Mouse (Mus musculus) liver, adult 2 months (tissue): ENCODE measurements at regions not wholly inside any gene's neighbourhood (a gene's known extent, or its start where the extent isn't known, plus 50 kb on each side); places are given as distances from the start of the nearest gene placed in this dataset.

ENCODE experiments used
- DNase-seq: peaks from one replicate; pipeline ENCODE4 v3.0.0-alpha.2; 2011; ENCODE audit warnings: low read depth, low spot score; ENCODE audit errors: extremely low read depth
- H3K27ac ChIP-seq: fragments of 200-500 bp; replicated peaks from 2 replicates; pipeline ENCODE4 v1.5.1; 2012; ENCODE audit warnings: low read depth, mild to moderate bottlenecking, control low read depth, inconsistent platforms, low read length; ENCODE audit not compliant: insufficient read depth
- H3K27me3 ChIP-seq: fragments of 200-500 bp; 2 replicates; pipeline ENCODE4 v1.6.1; 2012; ENCODE audit warnings: mild to moderate bottlenecking, moderate library complexity, low read length, inconsistent platforms; ENCODE audit not compliant: control insufficient read depth, insufficient read depth
- H3K36me3 ChIP-seq: fragments of 200-500 bp; 2 replicates; pipeline ENCODE4 v1.6.1; 2012; ENCODE audit warnings: low read length, inconsistent platforms; ENCODE audit not compliant: control insufficient read depth, insufficient read depth
- H3K4me1 ChIP-seq: fragments of 200-500 bp; 2 replicates; pipeline ENCODE4 v1.6.1; 2011; ENCODE audit warnings: low read length; ENCODE audit not compliant: control insufficient read depth, insufficient read depth
- H3K4me3 ChIP-seq: fragments of 200-500 bp; 2 replicates; pipeline ENCODE4 v1.5.1; 2011; ENCODE audit warnings: low read depth, mild to moderate bottlenecking, control low read depth, low read length, moderate library complexity; ENCODE audit not compliant: insufficient read depth
- H3K79me2 ChIP-seq: fragments of 200-500 bp; 2 replicates; pipeline ENCODE4 v1.6.1; 2012; ENCODE audit warnings: inconsistent platforms, mild to moderate bottlenecking, low read length, moderate library complexity; ENCODE audit not compliant: control insufficient read depth, insufficient read depth
- H3K9ac ChIP-seq: fragments of 200-500 bp; 2 replicates; pipeline ENCODE4 v1.6.1; 2012; ENCODE audit warnings: low read depth, mild to moderate bottlenecking, control low read depth, inconsistent platforms, low read length
- CTCF ChIP-seq: fragments of 200-500 bp; IDR thresholded peaks from 2 replicates; pipeline ENCODE4 v1.5.1; 2011; ENCODE audit warnings: low read depth, low read length, control low read depth
- POLR2A ChIP-seq: fragments of 200-500 bp; IDR thresholded peaks from 2 replicates; pipeline ENCODE4 v1.6.1; 2011; ENCODE audit warnings: low read length, control low read depth; ENCODE audit not compliant: insufficient read depth; ENCODE audit errors: extremely low read depth
- WGBS: fragments of 180-500 bp; shearing (Covaris S2); methylation state at CpG from one replicate; pipeline ENCODE4 v1.1.7; 2018; 5-methylcytosine and 5-hydroxymethylcytosine counted together

DNA sequence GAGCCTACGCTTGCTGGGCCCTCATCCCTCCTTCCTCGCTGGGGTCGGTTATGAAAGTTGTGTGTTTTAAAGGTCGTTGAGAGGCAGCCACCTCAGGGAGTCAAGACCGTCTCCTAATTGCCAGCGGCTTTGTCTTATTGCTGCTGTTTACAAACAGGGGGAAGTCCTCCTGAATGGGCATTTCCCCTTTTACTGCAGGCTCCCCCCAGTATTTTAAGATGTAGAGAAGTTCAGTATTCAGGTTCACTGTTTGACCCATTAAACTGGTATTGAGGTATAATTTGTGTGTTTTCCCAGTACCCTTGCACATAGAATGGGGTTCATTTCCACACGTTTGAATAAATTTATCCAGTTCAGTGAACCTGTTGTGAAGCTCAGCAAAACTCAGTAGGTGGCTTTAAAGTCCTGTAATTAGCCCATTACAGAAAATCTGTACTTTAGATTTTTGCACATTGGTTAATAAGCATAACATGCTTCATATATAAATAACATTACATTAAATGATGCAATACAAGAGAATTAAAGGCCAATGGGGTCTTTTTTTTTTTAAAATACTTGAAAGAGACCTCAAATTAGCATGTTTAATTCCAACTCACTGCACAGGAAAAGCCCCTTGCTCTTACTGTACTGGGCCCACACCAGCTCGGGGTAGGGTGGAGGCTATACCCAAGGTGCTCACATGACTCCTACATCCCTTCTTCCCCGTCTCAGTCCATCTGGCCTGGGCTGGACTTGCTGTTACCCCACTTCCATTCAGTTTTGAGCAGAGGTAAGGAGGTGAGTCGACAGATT is 63.7 kb downstream of the Nkx2-1 start:
- no peaks in the 10 kb centered on the region for H3K4me1 ChIP-seq
- H3K36me3 ChIP-seq: no peaks in the 10 kb centered on the region
- WGBS: 69% methylated on average over 10 of the region's 10 CpGs
- TF ChIP-seq CTCF (no peak), POLR2A (no peak)
- no peak for DNase-seq
- no peak overlapping the region for H3K4me3 ChIP-seq
- H3K9ac ChIP-seq: no peak overlapping the region
- no peaks in the 10 kb centered on the region for H3K79me2 ChIP-seq
- H3K27me3 ChIP-seq: no peaks in the 10 kb centered on the region
- H3K27ac ChIP-seq: no peak overlapping the region

DNA sequence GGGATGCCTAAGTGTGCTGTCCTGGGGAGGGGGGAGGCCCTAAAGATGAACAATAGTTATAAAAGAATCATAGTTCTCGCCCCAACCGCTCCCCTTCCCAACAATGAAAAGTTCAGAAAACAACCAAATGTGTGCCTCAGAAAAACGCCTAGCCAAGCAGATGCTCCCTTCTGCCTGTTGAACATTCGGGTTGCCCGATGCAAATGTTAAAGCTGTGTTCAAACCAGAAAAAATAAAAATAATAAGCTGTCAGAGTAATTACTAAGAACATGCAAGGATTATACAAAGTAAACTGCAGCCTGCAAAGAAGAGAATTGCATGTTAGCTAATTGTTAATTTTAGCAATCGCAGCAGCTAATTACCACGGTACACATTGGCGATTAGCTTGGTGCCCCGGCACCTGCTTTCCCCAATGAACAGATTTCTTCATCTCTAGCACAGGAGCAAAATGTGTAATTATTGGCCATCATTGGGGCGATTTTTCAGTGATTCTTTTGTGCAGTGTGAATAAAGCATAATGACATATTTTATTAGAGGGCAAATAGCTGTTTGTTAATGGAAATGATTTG is 65.7 kb downstream of the Nkx2-1 start:
- H3K27ac ChIP-seq: no peak overlapping the region
- no peak overlapping the region for H3K4me3 ChIP-seq
- no peaks in the 10 kb centered on the region for H3K79me2 ChIP-seq
- no peak overlapping the region for H3K9ac ChIP-seq
- H3K4me1 ChIP-seq: no peaks in the 10 kb centered on the region
- 81% methylated on average over 10 of the region's 10 CpGs for WGBS
- no peak for TF ChIP-seq POLR2A
- no peak for TF ChIP-seq CTCF
- DNase-seq: no peak
- no peaks in the 10 kb centered on the region for H3K36me3 ChIP-seq
- H3K27me3 ChIP-seq: no peaks in the 10 kb centered on the region

DNA sequence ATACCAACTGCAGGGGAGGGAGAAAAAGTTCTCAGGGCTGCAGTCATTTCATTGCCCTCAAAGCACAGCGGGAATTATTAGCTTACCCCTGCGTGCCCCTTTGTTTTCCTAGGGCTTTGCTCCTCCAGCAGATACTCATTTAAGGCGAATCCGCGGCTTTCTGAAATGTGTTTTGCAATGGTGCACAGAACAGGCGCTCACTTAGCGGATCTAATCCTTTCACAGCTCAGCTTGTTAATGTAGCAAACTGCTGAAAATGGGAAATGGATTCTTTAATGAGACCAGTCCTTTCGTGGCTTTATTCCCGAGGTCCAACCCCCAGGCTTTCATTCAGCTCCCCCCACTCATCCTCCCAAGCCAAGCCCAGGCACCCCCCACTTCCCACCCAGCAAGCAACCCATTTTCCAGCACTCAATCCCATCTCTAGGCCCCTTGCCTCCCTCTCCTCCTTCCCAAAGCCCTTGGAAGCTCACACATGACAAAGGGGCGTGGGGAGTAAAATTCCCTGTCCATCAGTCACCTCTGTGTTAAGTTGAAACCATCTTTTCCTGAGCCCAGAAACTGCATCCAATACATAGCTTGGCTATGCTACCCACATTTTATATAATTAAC is 77.1 kb downstream of the Nkx2-1 start:
- no peaks in the 10 kb centered on the region for H3K36me3 ChIP-seq
- H3K79me2 ChIP-seq: no peaks in the 10 kb centered on the region
- no peak for TF ChIP-seq CTCF
- TF ChIP-seq POLR2A: no peak
- no peak for DNase-seq
- no peak overlapping the region for H3K27ac ChIP-seq
- no peaks in the 10 kb centered on the region for H3K4me1 ChIP-seq
- H3K9ac ChIP-seq: no peak overlapping the region
- 10% methylated on average over 10 of the region's 10 CpGs for WGBS
- no peak overlapping the region for H3K4me3 ChIP-seq
- peaks cover 8% of the 10 kb centered on the region; the same call in 1 of the 2 replicates for H3K27me3 ChIP-seq

DNA sequence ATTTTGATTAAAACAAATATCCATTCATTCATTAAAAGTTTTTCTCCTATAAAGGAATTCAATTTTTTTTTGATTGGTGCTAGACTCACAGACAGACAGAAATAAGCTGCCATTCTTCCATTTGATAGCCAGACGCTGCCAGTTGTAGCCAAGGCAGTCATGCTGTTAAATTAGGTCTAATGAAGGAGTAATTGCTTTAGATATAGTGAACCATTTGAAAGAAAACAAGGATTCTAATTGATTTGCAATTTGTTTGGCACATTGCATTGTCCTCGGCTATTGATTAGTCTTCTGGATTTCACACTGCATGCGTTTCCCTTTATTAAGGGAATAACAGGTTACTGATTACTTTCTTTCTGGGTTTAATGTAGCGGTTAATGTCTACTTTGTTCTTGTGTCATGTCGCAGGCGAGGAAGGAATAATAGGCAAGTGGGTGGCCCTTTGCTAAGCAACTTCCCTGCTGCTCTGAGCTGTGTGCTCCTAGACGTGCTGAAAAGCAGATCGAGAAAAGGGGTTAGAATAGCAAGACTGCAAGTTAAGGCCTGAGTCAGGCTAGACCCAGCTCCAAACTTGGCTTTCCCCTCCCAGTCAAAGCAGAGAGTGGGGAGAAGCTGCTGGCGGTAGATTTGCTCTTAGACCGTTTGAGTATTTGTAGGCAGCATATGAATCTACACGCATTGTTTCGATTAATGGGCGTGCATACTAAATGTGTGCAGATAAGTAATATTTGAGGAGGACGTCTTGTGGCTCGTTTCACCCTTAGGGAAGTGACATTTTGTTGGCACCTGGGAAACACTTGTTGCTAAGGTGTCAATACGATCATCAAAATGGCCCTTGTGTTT is 77.8 kb downstream of the Nkx2-1 start:
- TF ChIP-seq POLR2A (no peak), CTCF (no peak)

DNA sequence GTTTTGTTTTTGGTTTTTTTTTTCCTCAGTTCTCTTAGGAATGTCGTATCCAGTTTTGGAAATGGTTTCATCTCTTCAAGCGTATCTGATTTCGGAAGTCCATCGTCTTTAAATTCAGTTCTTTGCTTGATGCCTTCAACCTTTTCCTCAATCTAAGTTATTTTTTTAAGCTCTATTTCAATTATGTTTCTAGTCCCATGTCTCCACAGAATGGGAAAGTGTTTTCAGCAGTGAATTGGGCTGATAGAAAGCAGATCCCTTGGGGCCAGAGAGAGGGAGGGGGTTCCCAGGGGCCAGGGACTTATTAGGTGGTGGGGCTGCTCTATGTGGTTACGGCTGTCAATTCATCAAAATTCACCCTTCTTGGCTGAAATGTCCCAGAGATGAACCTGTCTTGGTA is 78.8 kb downstream of the Nkx2-1 start:
- Histone ChIP-seq H3K4me3 (no peak overlapping the region), H3K27ac (no peak overlapping the region), H3K9ac (no peak overlapping the region), H3K79me2 (no peaks in the 10 kb centered on the region), H3K27me3 (peaks cover 12% of the 10 kb centered on the region; the same call in 1 of the 2 replicates), H3K36me3 (no peaks in the 10 kb centered on the region), H3K4me1 (no peaks in the 10 kb centered on the region)
- no peak for DNase-seq
- TF ChIP-seq CTCF (no peak), POLR2A (no peak)
- whole genome bisulfite sequencing: 71% methylated on average over 5 of the region's 5 CpGs

More for the DNA sequence above, 77.8 kb downstream of the Nkx2-1 start:
- Histone ChIP-seq H3K27ac (no peak overlapping the region), H3K4me1 (no peaks in the 10 kb centered on the region), H3K9ac (no peak overlapping the region), H3K79me2 (no peaks in the 10 kb centered on the region), H3K36me3 (no peaks in the 10 kb centered on the region), H3K4me3 (no peak overlapping the region), H3K27me3 (peaks cover 8% of the 10 kb centered on the region; the same call in 1 of the 2 replicates)
- no peak for DNase-seq
- 19% methylated on average over 16 of the region's 16 CpGs for WGBS
